Mouse (Mus musculus): ENCODE data around the gene Olfr1419. TPM values are rescaled to one million over a fixed set of nuclear protein-coding genes. Genes with fewer than 3 reads are reported as not detected.
"Not testable (repeated sequence)": the region's sequence is repeated elsewhere in the genome, so short reads cannot be mapped to it uniquely, and the experiment has no call there.

The Olfr1419 gene
- polyA plus RNA-seq, 1 experiment from 2014 or later, result not detected

- DNase-seq (ENCODE audit: low spot score); H3K9ac ChIP-seq; ATAC-seq (ENCODE audit: low FRiP score); H3K36me3 ChIP-seq (replicated peaks; ENCODE audit: control insufficient read depth, insufficient read depth); H3K27ac ChIP-seq; H3K4me3 ChIP-seq (replicated peaks; ENCODE audit: low read length); H3K27me3 ChIP-seq (ENCODE audit: control insufficient read depth, insufficient read depth, low read length); H3K9me3 ChIP-seq (ENCODE audit: control insufficient read depth, low read length); H3K4me1 ChIP-seq (replicated peaks; ENCODE audit: control insufficient read depth, insufficient read depth, low read length); H3K4me2 ChIP-seq (replicated peaks): not testable (repeated sequence)
- 73% methylated on average over 16 of the region's 22 CpGs for WGBS
These were observed 3.5 kb upstream of the Olfr1419 start for GRCm38 (mm10) chr19:11878404-11878803.

- 78% methylated on average over 2 of the region's 2 CpGs for WGBS
- Histone ChIP-seq H3K4me3 (replicated peaks; ENCODE audit: low read length) (no peak overlapping the region), H3K4me1 (replicated peaks; ENCODE audit: control insufficient read depth, insufficient read depth, low read length) (no peaks in the 10 kb centered on the region), H3K9ac (no peak overlapping the region), H3K27me3 (ENCODE audit: control insufficient read depth, insufficient read depth, low read length) (no peaks in the 10 kb centered on the region), H3K27ac (no peak overlapping the region), H3K36me3 (replicated peaks; ENCODE audit: control insufficient read depth, insufficient read depth) (no peaks in the 10 kb centered on the region), H3K9me3 (ENCODE audit: control insufficient read depth, low read length) (no peaks in the 10 kb centered on the region), H3K4me2 (replicated peaks) (no peak overlapping the region)
- DNase-seq (ENCODE audit: low spot score) (no peak), ATAC-seq (ENCODE audit: low FRiP score) (no peak)
These were observed 7.1 kb downstream of the Olfr1419 start for GRCm38 (mm10) chr19:11867837-11868236.

DNA sequence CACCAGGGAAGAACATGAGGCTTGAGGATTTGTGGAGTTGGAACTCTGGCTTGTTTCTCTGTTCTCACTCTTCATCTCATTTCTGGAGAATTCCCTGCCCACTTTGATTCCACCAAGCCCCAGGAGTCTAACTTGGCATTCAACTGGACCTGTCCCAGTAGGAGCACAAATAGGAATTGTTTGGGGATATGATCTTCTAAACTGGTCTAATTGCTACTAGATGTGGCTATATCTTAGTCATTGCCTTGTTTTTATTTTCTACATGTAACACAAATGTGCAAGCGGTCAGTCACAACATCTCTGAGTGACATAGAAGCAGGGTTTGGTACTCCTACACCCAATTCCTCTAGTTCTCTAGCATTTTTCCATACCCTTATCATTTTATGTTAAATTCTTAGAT is 13.9 kb downstream of the Olfr1419 start, which contains the start of gene Olfr1418:
TSS of gene Olfr1418 (minus strand) at position 101 of the 400 bp plus-strand sequence.
- DNase-seq (ENCODE audit: low spot score) (no peak), ATAC-seq (ENCODE audit: low FRiP score) (no peak)
- Histone ChIP-seq H3K27ac (no peak within 1 kb of the TSS), H3K9ac (no peak within 1 kb of the TSS), H3K36me3 (replicated peaks; ENCODE audit: control insufficient read depth, insufficient read depth) (no peaks in the 10 kb centered on the region), H3K4me3 (replicated peaks; ENCODE audit: low read length) (no peak within 1 kb of the TSS), H3K27me3 (ENCODE audit: control insufficient read depth, insufficient read depth, low read length) (no peaks in the 10 kb centered on the region), H3K4me2 (replicated peaks) (no peak within 1 kb of the TSS), H3K4me1 (replicated peaks; ENCODE audit: control insufficient read depth, insufficient read depth, low read length) (no peaks in the 10 kb centered on the region), H3K9me3 (ENCODE audit: control insufficient read depth, low read length) (no peaks in the 10 kb centered on the region)
- 93% methylated on average over 1 of the region's 1 CpGs for WGBS

DNA sequence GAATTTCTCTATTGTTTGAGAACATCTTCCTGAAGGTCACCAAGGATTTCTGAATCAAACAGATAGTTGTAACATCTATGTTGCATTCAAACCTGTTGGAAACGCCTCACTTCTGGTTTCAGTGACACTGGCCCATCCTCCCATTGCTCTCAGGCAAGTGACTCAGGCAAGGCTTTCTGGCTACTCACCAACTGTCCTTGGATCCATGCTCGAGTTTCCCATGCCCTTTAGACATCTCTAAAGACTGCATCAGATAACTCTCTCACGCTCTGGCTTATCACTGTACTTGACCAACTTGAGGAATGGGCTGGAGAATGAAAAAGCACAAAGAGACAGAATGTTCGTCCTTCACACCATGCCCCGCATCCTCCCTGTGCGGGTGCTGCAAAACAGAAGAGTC is 18.4 kb downstream of the Olfr1419 start:
- Histone ChIP-seq H3K27ac (no peak overlapping the region), H3K4me1 (replicated peaks; ENCODE audit: control insufficient read depth, insufficient read depth, low read length) (no peaks in the 10 kb centered on the region), H3K27me3 (ENCODE audit: control insufficient read depth, insufficient read depth, low read length) (no peaks in the 10 kb centered on the region), H3K9ac (no peak overlapping the region), H3K4me2 (replicated peaks) (no peak overlapping the region), H3K36me3 (replicated peaks; ENCODE audit: control insufficient read depth, insufficient read depth) (no peaks in the 10 kb centered on the region), H3K9me3 (ENCODE audit: control insufficient read depth, low read length) (no peaks in the 10 kb centered on the region), H3K4me3 (replicated peaks; ENCODE audit: low read length) (no peak overlapping the region)
- DNase-seq (ENCODE audit: low spot score), result no peak
- no peak for ATAC-seq (ENCODE audit: low FRiP score)
- 79% methylated on average over 6 of the region's 6 CpGs for WGBS

DNA sequence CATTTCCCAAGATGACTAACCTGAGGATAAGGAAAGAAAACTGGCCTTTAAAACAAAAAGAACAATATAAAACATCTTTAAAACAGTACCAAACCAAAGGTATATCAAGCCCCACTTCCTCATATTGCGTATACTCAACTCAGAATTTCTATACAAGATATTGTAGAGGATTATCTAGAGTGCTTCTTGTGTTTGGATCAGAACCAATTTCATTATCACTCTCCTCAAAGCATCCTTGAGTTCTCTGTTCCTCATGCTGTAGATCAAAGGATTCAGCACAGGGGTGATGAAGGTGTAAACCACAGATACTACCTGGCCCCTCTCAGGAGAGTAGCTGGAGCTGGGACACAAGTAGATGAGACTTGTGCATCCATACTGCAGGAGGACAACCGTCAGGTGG is 20.1 kb downstream of the Olfr1419 start:
- DNase-seq (ENCODE audit: low spot score) (no peak), ATAC-seq (ENCODE audit: low FRiP score) (no peak)
- Histone ChIP-seq H3K27me3 (ENCODE audit: control insufficient read depth, insufficient read depth, low read length) (no peaks in the 10 kb centered on the region), H3K9ac (no peak overlapping the region), H3K4me1 (replicated peaks; ENCODE audit: control insufficient read depth, insufficient read depth, low read length) (no peaks in the 10 kb centered on the region), H3K4me2 (replicated peaks) (no peak overlapping the region), H3K9me3 (ENCODE audit: control insufficient read depth, low read length) (no peaks in the 10 kb centered on the region), H3K4me3 (replicated peaks; ENCODE audit: low read length) (no peak overlapping the region), H3K36me3 (replicated peaks; ENCODE audit: control insufficient read depth, insufficient read depth) (no peaks in the 10 kb centered on the region), H3K27ac (no peak overlapping the region)
- WGBS, result 95% methylated on average over 2 of the region's 2 CpGs

- Histone ChIP-seq H3K36me3 (replicated peaks; ENCODE audit: control insufficient read depth, insufficient read depth) (no peaks in the 10 kb centered on the region), H3K9me3 (ENCODE audit: control insufficient read depth, low read length) (no peaks in the 10 kb centered on the region), H3K4me2 (replicated peaks) (no peak overlapping the region), H3K27ac (no peak overlapping the region), H3K27me3 (ENCODE audit: control insufficient read depth, insufficient read depth, low read length) (no peaks in the 10 kb centered on the region), H3K9ac (no peak overlapping the region), H3K4me1 (replicated peaks; ENCODE audit: control insufficient read depth, insufficient read depth, low read length) (no peaks in the 10 kb centered on the region), H3K4me3 (replicated peaks; ENCODE audit: low read length) (no peak overlapping the region)
- ATAC-seq (ENCODE audit: low FRiP score) (no peak), DNase-seq (ENCODE audit: low spot score) (no peak)
- WGBS, result 74% methylated on average over 4 of the region's 4 CpGs
These were observed 22.3 kb downstream of the Olfr1419 start for GRCm38 (mm10) chr19:11852652-11853051.

DNA sequence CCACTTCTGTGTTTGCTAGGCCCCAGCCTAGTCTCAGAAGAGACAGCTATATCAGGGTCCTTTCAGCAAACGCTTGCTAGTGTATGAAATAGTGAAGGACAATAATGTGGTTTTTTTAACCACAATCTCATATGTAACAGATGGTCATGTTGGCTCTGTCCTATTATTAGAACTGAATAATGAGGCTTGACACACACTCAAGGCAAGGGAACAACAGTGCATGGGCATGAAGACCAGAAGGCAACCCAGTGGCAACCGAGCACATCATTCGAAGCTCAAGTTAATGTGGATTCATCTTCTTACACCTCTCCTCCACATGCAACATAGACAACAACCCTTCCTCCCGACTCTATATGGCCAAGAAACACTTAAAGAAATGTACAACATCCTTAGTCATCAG is 28.6 kb downstream of the Olfr1419 start:
- Histone ChIP-seq H3K36me3 (replicated peaks; ENCODE audit: control insufficient read depth, insufficient read depth) (no peaks in the 10 kb centered on the region), H3K4me2 (replicated peaks) (no peak overlapping the region), H3K27ac (no peak overlapping the region), H3K27me3 (ENCODE audit: control insufficient read depth, insufficient read depth, low read length) (no peaks in the 10 kb centered on the region), H3K4me3 (replicated peaks; ENCODE audit: low read length) (no peak overlapping the region), H3K9ac (no peak overlapping the region), H3K9me3 (ENCODE audit: control insufficient read depth, low read length) (no peaks in the 10 kb centered on the region), H3K4me1 (replicated peaks; ENCODE audit: control insufficient read depth, insufficient read depth, low read length) (no peaks in the 10 kb centered on the region)
- WGBS, result 83% methylated on average over 4 of the region's 4 CpGs
- ATAC-seq (ENCODE audit: low FRiP score) (no peak), DNase-seq (ENCODE audit: low spot score) (no peak)

DNA sequence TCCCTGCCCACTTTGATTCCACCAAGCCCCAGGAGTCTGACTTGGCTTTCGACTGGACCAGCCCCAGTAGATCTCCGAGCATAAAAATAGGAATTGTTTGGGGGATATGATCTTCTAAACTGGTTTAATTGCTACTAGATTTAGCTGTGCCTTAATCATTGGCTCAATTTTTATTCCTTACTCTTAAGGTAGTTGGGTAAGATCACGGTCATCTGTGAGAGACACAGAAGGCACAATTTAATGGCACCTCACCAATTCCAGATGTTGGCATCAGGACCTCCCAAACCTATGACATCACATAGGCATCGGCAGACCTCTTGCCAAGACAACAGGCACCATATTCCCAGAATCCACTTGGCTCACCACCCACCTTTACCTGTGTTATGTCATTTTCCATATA is 35.8 kb downstream of the Olfr1419 start, which contains the start of gene Olfr1417:
TSS of gene Olfr1417 (minus strand) at position 101 of the 400 bp plus-strand sequence.
- H3K4me1 ChIP-seq (replicated peaks; ENCODE audit: control insufficient read depth, insufficient read depth, low read length), result no peaks in the 10 kb centered on the region
- no peak within 1 kb of the TSS for H3K9ac ChIP-seq
- no peak within 1 kb of the TSS for H3K4me2 ChIP-seq (replicated peaks)
- no peak for ATAC-seq (ENCODE audit: low FRiP score)
- H3K27ac ChIP-seq, result no peak within 1 kb of the TSS
- no peak within 1 kb of the TSS for H3K4me3 ChIP-seq (replicated peaks; ENCODE audit: low read length)
- H3K36me3 ChIP-seq (replicated peaks; ENCODE audit: control insufficient read depth, insufficient read depth), result no peaks in the 10 kb centered on the region
- H3K9me3 ChIP-seq (ENCODE audit: control insufficient read depth, low read length), result no peaks in the 10 kb centered on the region
- 91% methylated on average over 4 of the region's 4 CpGs for WGBS
- H3K27me3 ChIP-seq (ENCODE audit: control insufficient read depth, insufficient read depth, low read length), result no peaks in the 10 kb centered on the region
- DNase-seq (ENCODE audit: low spot score), result no peak

GRCm38 (mm10) chr19:11823346-11824065 is 51.4 kb downstream of the Olfr1419 start:
- H3K9me3 ChIP-seq (ENCODE audit: control insufficient read depth, low read length), result no peaks in the 10 kb centered on the region
- DNase-seq (ENCODE audit: low spot score) (no peak), ATAC-seq (ENCODE audit: low FRiP score) (no peak)
- H3K9ac ChIP-seq, result no peak overlapping the region
- H3K4me2 ChIP-seq (replicated peaks), result no peak overlapping the region
- H3K4me3 ChIP-seq (replicated peaks; ENCODE audit: low read length), result no peak overlapping the region
- H3K4me1 ChIP-seq (replicated peaks; ENCODE audit: control insufficient read depth, insufficient read depth, low read length), result peaks cover 12% of the 10 kb centered on the region
- H3K27ac ChIP-seq, result no peak overlapping the region
- WGBS, result 24% methylated on average over 4 of the region's 4 CpGs
- peaks cover 21% of the 10 kb centered on the region for H3K27me3 ChIP-seq (ENCODE audit: control insufficient read depth, insufficient read depth, low read length)
- H3K36me3 ChIP-seq (replicated peaks; ENCODE audit: control insufficient read depth, insufficient read depth), result no peaks in the 10 kb centered on the region
